Mouse (Mus musculus) layer of hippocampus, adult 18-20 months (tissue): ENCODE measurements at regions not wholly inside any gene's neighbourhood (a gene's known extent, or its start where the extent isn't known, plus 50 kb on each side); places are given as distances from the start of the nearest gene placed in this dataset.

Experiments used
- DNase-seq, 2 experiments: peaks; one replicate each; pipeline ENCODE4 v3.0.0; 2022; ENCODE audit warnings: low spot score in 2 of 2

- no peak for DNase-seq
Observed at GRCm38 (mm10) chr3:6532366-6532765, 87.9 kb downstream of the 1700008P02Rik start.

- no peak for DNase-seq
Observed at GRCm38 (mm10) chr3:6525987-6526386, 94.3 kb downstream of the 1700008P02Rik start.

- no peak for DNase-seq
Observed at GRCm38 (mm10) chr3:6525173-6525572, 95.1 kb downstream of the 1700008P02Rik start.

- DNase-seq = no peak
Observed at GRCm38 (mm10) chr3:6511351-6511750, 108.9 kb downstream of the 1700008P02Rik start.

- no peak for DNase-seq
Observed at GRCm38 (mm10) chr3:6504136-6504535, 116.1 kb downstream of the 1700008P02Rik start.

- DNase-seq = peak in 1 of 2 experiments; percentile 1
Observed at GRCm38 (mm10) chr3:6484041-6484440, 136.2 kb downstream of the 1700008P02Rik start.

GRCm38 (mm10) chr3:6481610-6482009, 138.6 kb downstream of the 1700008P02Rik start:
- no peak for DNase-seq
